Mouse (Mus musculus): ENCODE measurements around the gene Tcp11l2. TPM values are rescaled to one million over a fixed set of nuclear protein-coding genes. Genes with fewer than 3 reads are reported as not detected.
A peak's percentile ranks its signal among the peaks of the same experiment; 100 is the strongest.

Tcp11l2 gene
- total and polyA plus RNA-seq, 2 experiments from 2014 or later = 10.5 to 15.0 TPM

GRCm38 (mm10) chr10:84552477-84552876 lies 23.9 kb upstream of the Tcp11l2 start:
- WGBS = 92% methylated on average over 2 of the region's 2 CpGs
- no peak overlapping the region for H3K4me3 ChIP-seq (ENCODE audit: low read depth, low read length)
- H3K27ac ChIP-seq (ENCODE audit: low read depth, low read length) = no peak overlapping the region
- H3K4me2 ChIP-seq (ENCODE audit: low read depth, low read length, poor library complexity, severe bottlenecking) = no peak overlapping the region
- H3K9ac ChIP-seq (replicated peaks; ENCODE audit: low read length, poor library complexity, severe bottlenecking) = no peak overlapping the region
- no peak for DNase-seq (ENCODE audit: low spot score)
- no peaks in the 10 kb centered on the region for H3K4me1 ChIP-seq (ENCODE audit: insufficient read depth, low read length)
- no peaks in the 10 kb centered on the region for H3K36me3 ChIP-seq (ENCODE audit: insufficient read depth, low read length)
- no peak for TF ChIP-seq CTCF (IDR thresholded peaks at IDR 0.05)
- no peaks in the 10 kb centered on the region for H3K9me3 ChIP-seq (ENCODE audit: low read length)
- H3K27me3 ChIP-seq (ENCODE audit: insufficient read depth, low read length) = no peaks in the 10 kb centered on the region
- no peak for ATAC-seq (ENCODE audit: low FRiP score)

- no peak for TF ChIP-seq CTCF (IDR thresholded peaks at IDR 0.05)
- Histone ChIP-seq H3K4me2 (ENCODE audit: low read depth, low read length, poor library complexity, severe bottlenecking) (no peak overlapping the region), H3K9ac (replicated peaks; ENCODE audit: low read length, poor library complexity, severe bottlenecking) (no peak overlapping the region), H3K27me3 (ENCODE audit: insufficient read depth, low read length) (no peaks in the 10 kb centered on the region), H3K27ac (ENCODE audit: low read depth, low read length) (no peak overlapping the region), H3K4me3 (ENCODE audit: low read depth, low read length) (no peak overlapping the region), H3K4me1 (ENCODE audit: insufficient read depth, low read length) (no peaks in the 10 kb centered on the region), H3K9me3 (ENCODE audit: low read length) (no peaks in the 10 kb centered on the region), H3K36me3 (ENCODE audit: insufficient read depth, low read length) (no peaks in the 10 kb centered on the region)
- ATAC-seq (ENCODE audit: low FRiP score) = no peak
- WGBS = 34% methylated on average over 6 of the region's 6 CpGs
- no peak for DNase-seq (ENCODE audit: low spot score)
Observed at GRCm38 (mm10) chr10:84554291-84555009, 22.0 kb upstream of the Tcp11l2 start.

GRCm38 (mm10) chr10:84556120-84556519 lies 20.3 kb upstream of the Tcp11l2 start:
- no peak for ATAC-seq (ENCODE audit: low FRiP score)
- no peaks in the 10 kb centered on the region for H3K27me3 ChIP-seq (ENCODE audit: insufficient read depth, low read length)
- no peaks in the 10 kb centered on the region for H3K9me3 ChIP-seq (ENCODE audit: low read length)
- no peak overlapping the region for H3K4me3 ChIP-seq (ENCODE audit: low read depth, low read length)
- no peak overlapping the region for H3K27ac ChIP-seq (ENCODE audit: low read depth, low read length)
- no peaks in the 10 kb centered on the region for H3K36me3 ChIP-seq (ENCODE audit: insufficient read depth, low read length)
- no peak for DNase-seq (ENCODE audit: low spot score)
- WGBS = 63% methylated on average over 2 of the region's 2 CpGs
- H3K4me2 ChIP-seq (ENCODE audit: low read depth, low read length, poor library complexity, severe bottlenecking) = no peak overlapping the region
- H3K4me1 ChIP-seq (ENCODE audit: insufficient read depth, low read length) = no peaks in the 10 kb centered on the region
- TF ChIP-seq CTCF (IDR thresholded peaks at IDR 0.05) = no peak
- H3K9ac ChIP-seq (replicated peaks; ENCODE audit: low read length, poor library complexity, severe bottlenecking) = no peak overlapping the region

- Histone ChIP-seq H3K9me3 (ENCODE audit: low read length) (no peaks in the 10 kb centered on the region), H3K4me3 (ENCODE audit: low read depth, low read length) (no peak overlapping the region), H3K4me1 (ENCODE audit: insufficient read depth, low read length) (no peaks in the 10 kb centered on the region), H3K27ac (ENCODE audit: low read depth, low read length) (no peak overlapping the region), H3K27me3 (ENCODE audit: insufficient read depth, low read length) (no peaks in the 10 kb centered on the region), H3K9ac (replicated peaks; ENCODE audit: low read length, poor library complexity, severe bottlenecking) (no peak overlapping the region), H3K4me2 (ENCODE audit: low read depth, low read length, poor library complexity, severe bottlenecking) (no peak overlapping the region), H3K36me3 (ENCODE audit: insufficient read depth, low read length) (no peaks in the 10 kb centered on the region)
- ATAC-seq (ENCODE audit: low FRiP score) (no peak), DNase-seq (ENCODE audit: low spot score) (no peak)
- 88% methylated on average over 1 of the region's 1 CpGs for WGBS
- peak; percentile 48 for TF ChIP-seq CTCF (IDR thresholded peaks at IDR 0.05)
Observed at GRCm38 (mm10) chr10:84558511-84558910, 17.9 kb upstream of the Tcp11l2 start.

GRCm38 (mm10) chr10:84559986-84560385 lies 16.4 kb upstream of the Tcp11l2 start:
- Histone ChIP-seq H3K4me3 (ENCODE audit: low read depth, low read length) (no peak overlapping the region), H3K9me3 (ENCODE audit: low read length) (no peaks in the 10 kb centered on the region), H3K36me3 (ENCODE audit: insufficient read depth, low read length) (no peaks in the 10 kb centered on the region), H3K27me3 (ENCODE audit: insufficient read depth, low read length) (no peaks in the 10 kb centered on the region), H3K4me1 (ENCODE audit: insufficient read depth, low read length) (no peaks in the 10 kb centered on the region), H3K9ac (replicated peaks; ENCODE audit: low read length, poor library complexity, severe bottlenecking) (no peak overlapping the region), H3K4me2 (ENCODE audit: low read depth, low read length, poor library complexity, severe bottlenecking) (no peak overlapping the region), H3K27ac (ENCODE audit: low read depth, low read length) (no peak overlapping the region)
- WGBS = 93% methylated on average over 4 of the region's 4 CpGs
- no peak for ATAC-seq (ENCODE audit: low FRiP score)
- no peak for TF ChIP-seq CTCF (IDR thresholded peaks at IDR 0.05)
- no peak for DNase-seq (ENCODE audit: low spot score)

GRCm38 (mm10) chr10:84562121-84562520 lies 14.3 kb upstream of the Tcp11l2 start:
- no peak for TF ChIP-seq CTCF (IDR thresholded peaks at IDR 0.05)
- WGBS = 65% methylated on average over 5 of the region's 5 CpGs
- Histone ChIP-seq H3K4me2 (ENCODE audit: low read depth, low read length, poor library complexity, severe bottlenecking) (no peak overlapping the region), H3K27me3 (ENCODE audit: insufficient read depth, low read length) (no peaks in the 10 kb centered on the region), H3K4me3 (ENCODE audit: low read depth, low read length) (no peak overlapping the region), H3K27ac (ENCODE audit: low read depth, low read length) (no peak overlapping the region), H3K4me1 (ENCODE audit: insufficient read depth, low read length) (no peaks in the 10 kb centered on the region), H3K9me3 (ENCODE audit: low read length) (no peaks in the 10 kb centered on the region), H3K9ac (replicated peaks; ENCODE audit: low read length, poor library complexity, severe bottlenecking) (no peak overlapping the region), H3K36me3 (ENCODE audit: insufficient read depth, low read length) (no peaks in the 10 kb centered on the region)
- DNase-seq (ENCODE audit: low spot score) (no peak), ATAC-seq (ENCODE audit: low FRiP score) (no peak)

Measured in midbrain, postnatal 0 days (tissue).